Mouse (Mus musculus): ENCODE measurements around the gene Lingo1.
A peak's percentile ranks its signal among the peaks of the same experiment; 100 is the strongest.

The Lingo1 gene

GRCm38 (mm10) chr9:56652551-56652950 lies 143.7 kb downstream of the Lingo1 start:
- Histone ChIP-seq H3K27me3 (ENCODE audit: insufficient read depth, low read length) (peaks cover 33% of the 10 kb centered on the region), H3K9me3 (ENCODE audit: low read length) (no peaks in the 10 kb centered on the region), H3K4me1 (replicated peaks; ENCODE audit: low read depth, low read length) (peaks cover 23% of the 10 kb centered on the region), H3K36me3 (ENCODE audit: insufficient read depth, low read length) (no peaks in the 10 kb centered on the region), H3K4me3 (replicated peaks; ENCODE audit: low read length) (no peak overlapping the region)
- TF ChIP-seq NANOG (IDR thresholded peaks at IDR 0.05; ENCODE audit: borderline replicate concordance, low read length) (no peak), POU5F1 (IDR thresholded peaks at IDR 0.05; ENCODE audit: borderline replicate concordance, low read length) (no peak), CTCF (conservative IDR thresholded peaks at IDR 0.05; ENCODE audit: low read length) (no peak)

GRCm38 (mm10) chr9:56651586-56651985 lies 144.7 kb downstream of the Lingo1 start:
- H3K4me1 ChIP-seq (replicated peaks; ENCODE audit: low read depth, low read length): peaks cover 13% of the 10 kb centered on the region
- H3K9me3 ChIP-seq (ENCODE audit: low read length): no peaks in the 10 kb centered on the region
- H3K4me3 ChIP-seq (replicated peaks; ENCODE audit: low read length): no peak overlapping the region
- no peak for TF ChIP-seq NANOG (IDR thresholded peaks at IDR 0.05; ENCODE audit: borderline replicate concordance, low read length)
- TF ChIP-seq POU5F1 (IDR thresholded peaks at IDR 0.05; ENCODE audit: borderline replicate concordance, low read length): no peak
- TF ChIP-seq CTCF (conservative IDR thresholded peaks at IDR 0.05; ENCODE audit: low read length): no peak
- peaks cover 33% of the 10 kb centered on the region for H3K27me3 ChIP-seq (ENCODE audit: insufficient read depth, low read length)
- no peaks in the 10 kb centered on the region for H3K36me3 ChIP-seq (ENCODE audit: insufficient read depth, low read length)

- Histone ChIP-seq H3K27me3 (ENCODE audit: insufficient read depth, low read length) (peaks cover 36% of the 10 kb centered on the region), H3K36me3 (ENCODE audit: insufficient read depth, low read length) (no peaks in the 10 kb centered on the region), H3K9me3 (ENCODE audit: low read length) (no peaks in the 10 kb centered on the region), H3K4me1 (replicated peaks; ENCODE audit: low read depth, low read length) (peaks cover 16% of the 10 kb centered on the region), H3K4me3 (replicated peaks; ENCODE audit: low read length) (no peak overlapping the region)
- TF ChIP-seq POU5F1 (IDR thresholded peaks at IDR 0.05; ENCODE audit: borderline replicate concordance, low read length) (no peak), CTCF (conservative IDR thresholded peaks at IDR 0.05; ENCODE audit: low read length) (no peak), NANOG (IDR thresholded peaks at IDR 0.05; ENCODE audit: borderline replicate concordance, low read length) (no peak)
Observed at GRCm38 (mm10) chr9:56646227-56647025, 149.8 kb downstream of the Lingo1 start.

- H3K9me3 ChIP-seq (ENCODE audit: low read length): no peaks in the 10 kb centered on the region
- peaks cover 65% of the 10 kb centered on the region for H3K27me3 ChIP-seq (ENCODE audit: insufficient read depth, low read length)
- H3K36me3 ChIP-seq (ENCODE audit: insufficient read depth, low read length): no peaks in the 10 kb centered on the region
- no peak overlapping the region for H3K4me3 ChIP-seq (replicated peaks; ENCODE audit: low read length)
- TF ChIP-seq NANOG (IDR thresholded peaks at IDR 0.05; ENCODE audit: borderline replicate concordance, low read length) (no peak), CTCF (conservative IDR thresholded peaks at IDR 0.05; ENCODE audit: low read length) (no peak)
- peaks cover 12% of the 10 kb centered on the region for H3K4me1 ChIP-seq (replicated peaks; ENCODE audit: low read depth, low read length)
Observed at GRCm38 (mm10) chr9:56643474-56643873, 152.8 kb downstream of the Lingo1 start.

GRCm38 (mm10) chr9:56638226-56638905 lies 157.9 kb downstream of the Lingo1 start:
- Histone ChIP-seq H3K4me3 (replicated peaks; ENCODE audit: low read length) (peak overlapping the region; percentile 70), H3K36me3 (ENCODE audit: insufficient read depth, low read length) (no peaks in the 10 kb centered on the region), H3K27me3 (ENCODE audit: insufficient read depth, low read length) (peaks cover 76% of the 10 kb centered on the region), H3K4me1 (replicated peaks; ENCODE audit: low read depth, low read length) (peaks cover 45% of the 10 kb centered on the region), H3K9me3 (ENCODE audit: low read length) (no peaks in the 10 kb centered on the region)
- peak; percentile 94 for TF ChIP-seq CTCF (conservative IDR thresholded peaks at IDR 0.05; ENCODE audit: low read length)
- no peak for TF ChIP-seq NANOG (IDR thresholded peaks at IDR 0.05; ENCODE audit: borderline replicate concordance, low read length)
- no peak for TF ChIP-seq POU5F1 (IDR thresholded peaks at IDR 0.05; ENCODE audit: borderline replicate concordance, low read length)

GRCm38 (mm10) chr9:56637403-56637857 lies 158.8 kb downstream of the Lingo1 start:
- peaks cover 85% of the 10 kb centered on the region for H3K27me3 ChIP-seq (ENCODE audit: insufficient read depth, low read length)
- H3K4me1 ChIP-seq (replicated peaks; ENCODE audit: low read depth, low read length): peaks cover 43% of the 10 kb centered on the region
- no peaks in the 10 kb centered on the region for H3K36me3 ChIP-seq (ENCODE audit: insufficient read depth, low read length)
- no peaks in the 10 kb centered on the region for H3K9me3 ChIP-seq (ENCODE audit: low read length)
- TF ChIP-seq NANOG (IDR thresholded peaks at IDR 0.05; ENCODE audit: borderline replicate concordance, low read length) (no peak), POU5F1 (IDR thresholded peaks at IDR 0.05; ENCODE audit: borderline replicate concordance, low read length) (no peak), CTCF (conservative IDR thresholded peaks at IDR 0.05; ENCODE audit: low read length) (no peak)
- H3K4me3 ChIP-seq (replicated peaks; ENCODE audit: low read length): peak overlapping the region; percentile 61

GRCm38 (mm10) chr9:56636766-56637402 lies 159.4 kb downstream of the Lingo1 start:
- Histone ChIP-seq H3K4me1 (replicated peaks; ENCODE audit: low read depth, low read length) (peaks cover 43% of the 10 kb centered on the region), H3K27me3 (ENCODE audit: insufficient read depth, low read length) (peaks cover 91% of the 10 kb centered on the region), H3K36me3 (ENCODE audit: insufficient read depth, low read length) (no peaks in the 10 kb centered on the region), H3K9me3 (ENCODE audit: low read length) (no peaks in the 10 kb centered on the region), H3K4me3 (replicated peaks; ENCODE audit: low read length) (peak overlapping the region; percentile 61)
- TF ChIP-seq NANOG (IDR thresholded peaks at IDR 0.05; ENCODE audit: borderline replicate concordance, low read length) (no peak), CTCF (conservative IDR thresholded peaks at IDR 0.05; ENCODE audit: low read length) (no peak), POU5F1 (IDR thresholded peaks at IDR 0.05; ENCODE audit: borderline replicate concordance, low read length) (no peak)

- Histone ChIP-seq H3K9me3 (ENCODE audit: low read length) (no peaks in the 10 kb centered on the region), H3K27me3 (ENCODE audit: insufficient read depth, low read length) (peaks cover 91% of the 10 kb centered on the region), H3K36me3 (ENCODE audit: insufficient read depth, low read length) (no peaks in the 10 kb centered on the region), H3K4me1 (replicated peaks; ENCODE audit: low read depth, low read length) (peaks cover 43% of the 10 kb centered on the region), H3K4me3 (replicated peaks; ENCODE audit: low read length) (peak overlapping the region; percentile 84)
- TF ChIP-seq NANOG (IDR thresholded peaks at IDR 0.05; ENCODE audit: borderline replicate concordance, low read length): no peak
- no peak for TF ChIP-seq POU5F1 (IDR thresholded peaks at IDR 0.05; ENCODE audit: borderline replicate concordance, low read length)
- peak; percentile 95 for TF ChIP-seq CTCF (conservative IDR thresholded peaks at IDR 0.05; ENCODE audit: low read length)
Observed at GRCm38 (mm10) chr9:56636214-56636613, 160.1 kb downstream of the Lingo1 start.

Data from E14TG2a.4 (cell line).